Mouse (Mus musculus): ENCODE results near the gene Cchcr1.

GRCm38 (mm10) chr17:35488041-35488440 is 28.9 kb upstream of the Cchcr1 start:
- no peak for TF ChIP-seq CTCF (IDR thresholded peaks at IDR 0.05; ENCODE audit: borderline replicate concordance, control insufficient read depth, extremely low read depth, insufficient read depth, low read length, poor library complexity)
- no peak for TF ChIP-seq POLR2A (IDR thresholded peaks at IDR 0.05; ENCODE audit: control insufficient read depth, extremely low read depth, insufficient read depth, low read length, poor library complexity)

Measured in thymus, adult 2 months (tissue).